Mouse (Mus musculus): ENCODE results near the gene 4930404N11Rik.

GRCm38 (mm10) chr10:81378553-81379182, 13.1 kb upstream of the 4930404N11Rik start:
- no peak for TF ChIP-seq CTCF (IDR thresholded peaks at IDR 0.05; ENCODE audit: low read depth, low read length)
- no peak for TF ChIP-seq TAL1 (conservative IDR thresholded peaks at IDR 0.05; ENCODE audit: low read depth, low read length)
- TF ChIP-seq GATA1 (IDR thresholded peaks at IDR 0.05; ENCODE audit: borderline replicate concordance, low read length) = no peak
